Mouse (Mus musculus) spleen, adult 2 months (tissue): Measurements from ENCODE around the gene Hist1h3f. TPM values are rescaled to one million over a fixed set of nuclear protein-coding genes. Genes with fewer than 3 reads are reported as not detected.
A peak's percentile ranks its signal among the peaks of the same experiment; 100 is the strongest.

Experiments used
- DNase-seq, 2 experiments: peaks; one replicate each; pipeline versions ENCODE4 v3.0.0 to v3.0.0-alpha.2; 2012 to 2021; ENCODE audit warnings: low spot score in 2 of 2, low read depth in 1 of 2
- H3K27ac ChIP-seq: fragments of 200-500 bp; 2 replicates; pipeline ENCODE4 v1.5.1; 2012; ENCODE audit warnings: low read length, inconsistent platforms; ENCODE audit not compliant: insufficient read depth
- H3K27me3 ChIP-seq: fragments of 200-500 bp; 2 replicates; pipeline ENCODE4 v1.6.1; 2012; ENCODE audit warnings: mild to moderate bottlenecking, moderate library complexity, low read length, inconsistent platforms; ENCODE audit not compliant: control insufficient read depth, insufficient read depth
- H3K36me3 ChIP-seq: fragments of 200-500 bp; 2 replicates; pipeline ENCODE4 v1.6.1; 2012; ENCODE audit warnings: mild to moderate bottlenecking, low read length, inconsistent platforms; ENCODE audit not compliant: control insufficient read depth, insufficient read depth
- H3K4me1 ChIP-seq: fragments of 200-500 bp; 2 replicates; pipeline ENCODE4 v1.6.1; 2011; ENCODE audit warnings: inconsistent platforms; ENCODE audit not compliant: control insufficient read depth, insufficient read depth, insufficient read length
- H3K4me3 ChIP-seq: fragments of 200-500 bp; 2 replicates; pipeline ENCODE4 v1.5.1; 2011; ENCODE audit warnings: mild to moderate bottlenecking, inconsistent platforms; ENCODE audit not compliant: insufficient read depth, insufficient read length; ENCODE audit errors: extremely low read depth
- CTCF ChIP-seq: fragments of 200-500 bp; IDR thresholded peaks from 2 replicates; pipeline ENCODE4 v1.5.1; 2011; ENCODE audit warnings: mild to moderate bottlenecking, inconsistent platforms; ENCODE audit not compliant: insufficient read depth, insufficient read length, insufficient replicate concordance; ENCODE audit errors: extremely low read depth
- POLR2A ChIP-seq: fragments of 200-500 bp; IDR thresholded peaks from 2 replicates; pipeline ENCODE4 v1.6.1; 2011; ENCODE audit warnings: low read depth, low read length, inconsistent platforms
- WGBS: fragments of 180-500 bp; shearing (Covaris S2); methylation state at CpG from one replicate; pipeline ENCODE4 v1.1.7; 2018; 5-methylcytosine and 5-hydroxymethylcytosine counted together
- polyA plus RNA-seq: library from polyadenylated mRNA; depleted of rRNA; stranded (reverse); fragments of >200 nt; gene quantifications from 2 replicates; pipeline ENCODE4 v1.2.3, GENCODE M21; 2012

Hist1h3f gene
- polyA plus RNA-seq, 1 experiment = 10.2 TPM

DNA sequence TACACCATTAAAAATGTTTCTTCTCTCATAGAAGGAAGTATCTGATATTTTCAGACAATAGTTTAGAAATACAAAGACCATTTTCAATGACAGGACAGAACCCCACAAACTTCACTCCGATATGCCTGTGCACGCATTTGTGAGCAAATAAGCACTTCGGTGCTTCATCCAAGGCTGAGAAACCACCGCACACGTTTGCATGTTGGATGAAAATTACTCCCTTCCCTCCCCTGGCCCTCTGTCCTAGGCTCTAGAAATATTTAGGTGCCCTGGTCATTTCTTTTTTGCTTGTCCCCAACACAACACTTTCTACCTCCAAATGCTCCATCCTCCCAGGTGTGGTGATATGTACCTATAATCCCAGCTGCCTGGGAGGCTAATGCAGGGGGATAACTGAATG is 42.3 kb upstream of the Hist1h3f start:
- H3K27ac ChIP-seq = no peak overlapping the region
- DNase-seq = no peak
- no peak overlapping the region for H3K4me3 ChIP-seq
- H3K4me1 ChIP-seq = no peaks in the 10 kb centered on the region
- H3K27me3 ChIP-seq = no peaks in the 10 kb centered on the region
- TF ChIP-seq CTCF (no peak), POLR2A (no peak)
- 73% methylated on average over 5 of the region's 5 CpGs for WGBS
- H3K36me3 ChIP-seq = no peaks in the 10 kb centered on the region

DNA sequence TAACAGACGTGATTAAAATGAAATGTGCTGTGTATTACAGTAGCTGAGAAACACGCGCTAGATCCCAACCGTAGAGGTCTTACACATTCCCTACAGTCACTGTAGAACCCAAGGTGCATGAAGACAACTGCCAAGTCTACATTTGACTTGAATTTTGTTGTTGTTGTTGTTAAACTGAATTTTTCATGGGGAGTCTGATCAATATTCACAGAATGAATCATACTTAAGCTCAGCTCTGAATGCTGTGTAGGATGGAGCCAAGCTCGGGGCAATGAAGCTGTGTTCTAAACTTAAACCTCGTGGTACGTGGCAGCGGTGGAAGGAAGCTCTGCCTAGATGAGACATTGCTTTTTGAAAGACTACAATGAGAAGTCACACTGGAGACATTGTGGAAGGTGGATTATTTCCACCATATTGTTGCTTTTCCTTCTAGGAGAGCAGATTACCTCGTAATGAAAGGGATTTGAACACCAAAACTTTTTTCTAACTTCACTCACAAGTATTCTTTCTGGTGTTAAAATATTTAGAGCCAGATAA is 41.8 kb upstream of the Hist1h3f start:
- no peaks in the 10 kb centered on the region for H3K27me3 ChIP-seq
- no peaks in the 10 kb centered on the region for H3K36me3 ChIP-seq
- 80% methylated on average over 9 of the region's 9 CpGs for WGBS
- no peak overlapping the region for H3K27ac ChIP-seq
- H3K4me1 ChIP-seq = no peaks in the 10 kb centered on the region
- no peak for TF ChIP-seq POLR2A
- no peak for TF ChIP-seq CTCF
- no peak overlapping the region for H3K4me3 ChIP-seq
- DNase-seq = no peak

DNA sequence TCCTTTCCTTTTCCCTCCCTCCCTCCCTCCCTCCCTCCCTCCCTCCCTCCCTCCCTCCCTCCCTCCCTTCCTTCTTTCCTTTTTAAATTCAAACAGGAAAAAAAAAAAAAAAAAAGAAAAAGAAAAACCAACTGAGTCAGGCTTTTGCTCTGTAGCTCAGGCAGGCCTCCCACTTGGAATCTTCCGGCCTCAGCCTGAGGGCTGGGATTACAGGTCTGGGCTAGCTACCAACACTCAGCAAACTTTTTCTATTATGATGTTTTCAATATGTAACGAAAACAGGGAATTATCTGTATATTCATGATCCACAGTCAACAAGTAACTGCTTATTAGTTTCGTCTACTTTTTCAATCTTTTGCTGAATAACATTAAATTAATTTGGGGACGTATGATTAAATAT is 40.9 kb upstream of the Hist1h3f start:
- no peaks in the 10 kb centered on the region for H3K36me3 ChIP-seq
- H3K4me3 ChIP-seq = no peak overlapping the region
- no peaks in the 10 kb centered on the region for H3K4me1 ChIP-seq
- no peak for DNase-seq
- H3K27me3 ChIP-seq = no peaks in the 10 kb centered on the region
- TF ChIP-seq POLR2A (no peak), CTCF (no peak)
- no peak overlapping the region for H3K27ac ChIP-seq
- WGBS = 91% methylated on average over 4 of the region's 4 CpGs

DNA sequence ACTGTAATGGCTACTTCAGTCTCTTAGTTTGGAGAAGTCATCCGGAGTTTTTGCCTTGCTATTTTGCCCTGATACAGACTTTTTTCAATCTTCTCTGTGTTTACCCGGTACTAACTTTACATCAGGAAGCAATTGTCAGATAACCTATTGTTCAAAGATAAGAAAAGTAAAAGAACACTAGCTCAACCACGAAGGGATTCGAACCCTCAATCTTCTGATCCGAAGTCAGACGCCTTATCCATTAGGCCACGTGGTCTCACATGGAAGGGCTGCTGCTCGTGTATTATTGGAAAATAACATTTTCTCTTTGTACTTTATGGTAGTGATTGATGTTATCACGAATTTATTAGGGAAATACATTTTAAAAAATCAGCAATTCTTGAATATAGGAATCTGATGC is 40.1 kb upstream of the Hist1h3f start:
- DNase-seq = peak in 1 of 2 experiments; percentile 16
- Histone ChIP-seq H3K27me3 (no peaks in the 10 kb centered on the region), H3K36me3 (no peaks in the 10 kb centered on the region), H3K4me3 (no peak overlapping the region), H3K4me1 (no peaks in the 10 kb centered on the region), H3K27ac (no peak overlapping the region)
- no peak for TF ChIP-seq CTCF
- TF ChIP-seq POLR2A = no peak
- WGBS = 14% methylated on average over 9 of the region's 9 CpGs

DNA sequence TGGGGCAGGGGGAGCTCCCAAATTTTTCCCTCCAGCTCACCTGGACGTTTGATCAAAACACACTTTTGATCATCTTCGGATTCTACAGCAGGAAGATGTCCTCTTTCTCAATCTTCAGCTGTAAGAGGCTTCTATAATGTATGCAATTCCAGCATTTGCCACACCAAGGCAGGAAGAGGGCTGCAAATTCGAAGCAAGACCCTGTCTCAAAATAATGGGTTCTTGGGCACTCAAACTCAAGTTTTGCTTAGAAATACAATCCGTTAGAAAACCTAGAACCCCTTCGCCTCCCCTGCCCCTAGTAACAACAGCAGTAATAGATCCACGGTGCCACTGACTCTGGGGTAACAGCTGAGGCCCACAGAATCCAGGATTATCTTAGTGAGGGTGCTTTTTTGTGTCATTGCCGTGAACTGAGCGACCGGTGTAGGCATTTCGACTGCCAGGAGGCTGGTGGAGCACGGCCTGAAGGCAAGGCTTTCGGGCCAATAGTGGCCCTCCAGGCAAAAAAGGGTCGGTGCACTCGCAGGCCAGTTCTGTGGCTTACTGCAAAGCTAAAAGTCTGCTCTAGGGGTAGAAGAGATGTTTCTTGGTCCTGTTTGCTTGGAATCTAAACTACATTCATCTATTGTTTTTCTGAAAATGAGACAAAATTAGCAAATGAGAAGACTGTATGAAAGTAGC is 38.0 kb upstream of the Hist1h3f start:
- H3K27me3 ChIP-seq = no peaks in the 10 kb centered on the region
- WGBS = 56% methylated on average over 14 of the region's 14 CpGs
- peak overlapping the region; percentile 10; the same call in 1 of the 2 replicates for H3K4me3 ChIP-seq
- no peak for TF ChIP-seq POLR2A
- no peak for TF ChIP-seq CTCF
- no peaks in the 10 kb centered on the region for H3K36me3 ChIP-seq
- no peak for DNase-seq
- no peaks in the 10 kb centered on the region for H3K4me1 ChIP-seq
- no peak overlapping the region for H3K27ac ChIP-seq

DNA sequence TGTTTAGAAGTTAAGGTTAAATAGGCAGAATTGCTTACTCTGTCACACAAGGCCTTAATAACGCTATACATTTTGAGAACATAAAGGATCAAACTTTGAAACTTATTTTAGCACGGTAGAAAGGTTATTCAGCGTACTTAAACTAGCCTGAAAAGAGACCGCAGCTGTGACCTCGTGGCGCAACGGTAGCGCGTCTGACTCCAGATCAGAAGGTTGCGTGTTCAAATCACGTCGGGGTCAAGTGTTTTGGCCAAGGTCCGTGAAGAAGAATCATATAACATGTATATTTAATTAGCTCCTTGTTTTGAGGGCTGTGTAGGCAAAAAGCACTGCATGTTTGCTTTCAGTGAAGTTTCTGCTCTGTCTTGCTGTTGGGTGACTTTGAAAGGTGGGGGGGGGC is 37.5 kb upstream of the Hist1h3f start:
- Histone ChIP-seq H3K4me1 (no peaks in the 10 kb centered on the region), H3K36me3 (no peaks in the 10 kb centered on the region), H3K4me3 (no peak overlapping the region), H3K27me3 (no peaks in the 10 kb centered on the region), H3K27ac (no peak overlapping the region)
- 47% methylated on average over 13 of the region's 13 CpGs for WGBS
- TF ChIP-seq CTCF (no peak), POLR2A (no peak)
- DNase-seq = no peak

DNA sequence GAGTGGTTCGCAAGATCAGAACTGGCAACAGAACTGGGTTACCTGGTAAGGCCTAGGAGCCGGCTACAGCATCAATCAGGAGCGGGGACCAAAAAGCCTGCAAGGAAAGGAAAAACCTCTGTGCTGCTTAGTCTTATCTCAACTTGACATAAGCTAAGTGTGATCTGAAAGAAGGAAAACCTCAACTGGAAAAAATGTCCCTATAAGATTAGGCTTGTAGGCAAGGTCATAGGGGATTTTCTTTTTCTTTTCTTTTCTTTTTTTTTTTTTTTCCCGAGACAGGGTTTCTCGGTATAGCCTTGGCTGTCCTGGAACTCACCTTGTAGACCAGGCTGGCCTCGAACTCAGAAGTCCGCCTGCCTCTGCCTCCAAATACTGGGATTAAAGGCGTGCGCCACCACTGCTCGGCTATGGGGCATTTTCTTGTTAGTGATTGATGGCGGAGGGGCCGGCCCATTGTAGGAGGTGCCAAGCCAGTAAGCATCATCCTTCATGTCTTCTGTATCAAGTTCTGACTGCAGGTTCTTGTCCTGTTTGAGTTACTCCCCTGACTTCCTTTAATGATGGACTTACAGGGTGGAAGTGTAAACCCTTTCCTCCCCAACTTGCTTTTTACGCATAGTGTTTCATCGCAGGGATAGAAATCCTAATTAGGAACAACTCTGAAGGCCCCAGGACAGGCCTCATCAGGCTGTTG is 36.9 kb upstream of the Hist1h3f start:
- H3K4me1 ChIP-seq = no peaks in the 10 kb centered on the region
- H3K27ac ChIP-seq = no peak overlapping the region
- WGBS = 72% methylated on average over 14 of the region's 14 CpGs
- H3K27me3 ChIP-seq = no peaks in the 10 kb centered on the region
- no peak for DNase-seq
- H3K4me3 ChIP-seq = no peak overlapping the region
- H3K36me3 ChIP-seq = no peaks in the 10 kb centered on the region
- TF ChIP-seq POLR2A (no peak), CTCF (no peak)
